Mouse (Mus musculus): ENCODE measurements around the gene Aff3.

- TF ChIP-seq CTCF (IDR thresholded peaks at IDR 0.05; ENCODE audit: insufficient read depth, low read depth, low read length): no peak
- TF ChIP-seq POLR2A (IDR thresholded peaks at IDR 0.05; ENCODE audit: insufficient read depth, low read depth, low read length): no peak
Observed at GRCm38 (mm10) chr1:38171874-38172273, 492.9 kb downstream of the Aff3 start.
